Comparison of ENCODE assay signal across 8 mouse cellular contexts in the genomic region with DNA sequence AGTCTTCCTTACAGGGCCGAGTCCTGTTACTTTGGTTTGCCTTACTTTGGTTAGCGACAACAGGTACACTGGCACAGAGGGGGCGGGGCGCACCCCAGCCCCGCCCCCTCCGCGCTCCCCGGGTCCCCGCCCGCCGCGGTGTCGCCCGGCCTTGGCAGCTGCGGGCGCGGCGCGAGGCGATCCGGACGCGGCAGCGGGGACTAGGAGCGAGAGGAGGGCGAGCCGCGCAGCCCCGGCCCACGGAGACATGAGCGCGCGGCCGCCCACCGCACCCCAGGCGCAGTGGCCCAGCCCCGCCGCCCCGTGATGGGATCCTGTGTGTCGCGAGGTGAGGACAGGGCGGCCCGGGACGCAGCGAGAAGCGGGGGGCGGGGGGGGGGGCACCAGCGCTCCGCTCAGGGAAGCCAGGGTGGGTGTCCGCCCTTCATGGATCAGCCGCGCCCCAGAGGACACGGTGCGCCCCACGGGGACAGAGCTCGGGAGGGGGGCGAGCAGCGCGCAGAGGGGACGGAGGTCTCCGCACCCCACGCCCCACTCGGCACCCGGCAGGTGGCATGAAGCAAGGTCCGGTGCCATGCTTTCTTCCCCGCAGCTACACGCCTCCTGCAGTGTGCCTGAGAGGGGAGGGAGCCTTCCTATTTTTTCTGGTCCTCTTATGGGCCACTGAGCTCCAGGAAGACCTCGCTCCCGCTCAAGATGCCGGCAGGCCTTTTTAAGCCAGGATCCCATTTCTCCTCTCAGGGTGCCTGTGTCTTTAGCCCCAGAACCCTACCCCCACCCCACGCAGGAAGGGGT. TPM values are rescaled to one million over a fixed set of nuclear protein-coding genes. Genes with fewer than 3 reads are reported as not detected.
DNase-seq lines count a peak whose midpoint lies in the region; ATAC-seq lines count a peak whose summit lies in the region.

A gene (plus strand): TSS at position 224 of the 795 bp plus-strand sequence.

- DNase-seq in cerebellum, postnatal 36 days: peak; percentile 22 to 34
- DNase-seq in cerebellum, postnatal 4 days (ENCODE audit: low spot score in 2 of 2): no peak
- DNase-seq in CD4-positive helper T cell, adult 2 months (ENCODE audit: low read depth, low spot score): peak; percentile 53
- peak; percentile 69 for DNase-seq in forebrain, embryonic 11.5 days (ENCODE audit: low spot score)
- peak; percentile 48 for DNase-seq in lung, postnatal 36 days
- DNase-seq in frontal cortex, adult 2 months (ENCODE audit: extremely low spot score in 1 of 2, low spot score in 1 of 2): no peak
- no peak for DNase-seq in spleen, postnatal 10 days (ENCODE audit: low spot score in 2 of 2)

- WGBS in forebrain, embryonic 11.5 days: under 1% methylated on average over 64 of the region's 71 CpGs
- WGBS in kidney, embryonic 16.5 days: 1% methylated on average over 38 of the region's 71 CpGs

- ATAC-seq in forebrain, embryonic 11.5 days (replicated peaks; ENCODE audit: low FRiP score): peak; percentile 62
- peak; percentile 21; the same call in 1 of the 2 replicates for ATAC-seq in kidney, embryonic 16.5 days (ENCODE audit: low FRiP score, low TSS enrichment)

- H3K9me3 ChIP-seq in forebrain, embryonic 11.5 days (ENCODE audit: control insufficient read depth, low read length): no peaks in the 10 kb centered on the region
- no peaks in the 10 kb centered on the region for H3K9me3 ChIP-seq in kidney, embryonic 16.5 days (ENCODE audit: low read length)

- peaks cover 22% of the 10 kb centered on the region for H3K27me3 ChIP-seq in forebrain, embryonic 11.5 days (ENCODE audit: control insufficient read depth, insufficient read depth, low read length)
- H3K27me3 ChIP-seq in kidney, embryonic 16.5 days (ENCODE audit: insufficient read depth, low read length): peaks cover 3% of the 10 kb centered on the region; the same call in 1 of the 2 replicates

- H3K9ac ChIP-seq in forebrain, embryonic 11.5 days (ENCODE audit: low read length): peak within 1 kb of the TSS; percentile 49
- peak within 1 kb of the TSS; percentile 74 for H3K9ac ChIP-seq in kidney, embryonic 16.5 days (replicated peaks; ENCODE audit: low read length)

- no peaks in the 10 kb centered on the region for H3K36me3 ChIP-seq in forebrain, embryonic 11.5 days (ENCODE audit: control insufficient read depth, insufficient read depth, low read length)
- H3K36me3 ChIP-seq in kidney, embryonic 16.5 days (ENCODE audit: insufficient read depth, low read length): no peaks in the 10 kb centered on the region

- H3K4me1 ChIP-seq in forebrain, embryonic 11.5 days (replicated peaks; ENCODE audit: control insufficient read depth, insufficient read depth, low read length): 0 out of 2 replicates have a peak, but pooled peaks cover 5% of the 10 kb centered on the region
- 0 out of 2 replicates have a peak, but pooled peaks cover 12% of the 10 kb centered on the region for H3K4me1 ChIP-seq in kidney, embryonic 16.5 days (ENCODE audit: insufficient read depth, low read length)

- H3K27ac ChIP-seq in forebrain, embryonic 11.5 days (ENCODE audit: low read depth, low read length): no peak within 1 kb of the TSS
- H3K27ac ChIP-seq in kidney, embryonic 16.5 days (ENCODE audit: low read length): no peak within 1 kb of the TSS

- H3K4me3 ChIP-seq in forebrain, embryonic 11.5 days (ENCODE audit: low read depth, low read length): peak within 1 kb of the TSS; percentile 55
- peak within 1 kb of the TSS; percentile 60 for H3K4me3 ChIP-seq in kidney, embryonic 16.5 days (ENCODE audit: low read length)

- peak within 1 kb of the TSS; percentile 99 for H3K4me2 ChIP-seq in forebrain, embryonic 11.5 days (ENCODE audit: low read depth, low read length, severe bottlenecking)
- peak within 1 kb of the TSS; percentile 100 for H3K4me2 ChIP-seq in kidney, embryonic 16.5 days (replicated peaks; ENCODE audit: low read depth, low read length)

RNA-seq across cellular contexts. Expression of the gene that starts here (rescaled TPM):
- polyA plus RNA-seq in forebrain, embryonic 11.5 days (2014; fragmentation: Nextera tagmentation; extraction: Ambion mirVana): 0.35 and 1.2 TPM in 2 replicates
- 3.0 and 3.1 TPM in 2 replicates for polyA plus RNA-seq in kidney, embryonic 16.5 days (2015; fragmentation: Nextera tagmentation; extraction: Ambion mirVana)
- 5.2 and 5.6 TPM in 2 replicates for polyA plus RNA-seq in frontal cortex, adult 2 months (2012; rRNA removed)

Comparison
In these comparisons a context has a peak if more than half of its experiments do, and no peak if none do; other contexts are left out.
1. DNase-seq: peak in cerebellum, postnatal 36 days (2 of 2), CD4-positive helper T cell, adult 2 months (single experiment), forebrain, embryonic 11.5 days (single experiment) and lung, postnatal 36 days (single experiment); none in cerebellum, postnatal 4 days (0 of 2), frontal cortex, adult 2 months (0 of 2) and spleen, postnatal 10 days (0 of 2).